Mouse (Mus musculus): ENCODE results near the gene Flii. TPM values are rescaled to one million over a fixed set of nuclear protein-coding genes. Genes with fewer than 3 reads are reported as not detected.

Gene Flii
- polyA plus RNA-seq, 1 experiment from 2014 or later, result 63.8 TPM

DNA sequence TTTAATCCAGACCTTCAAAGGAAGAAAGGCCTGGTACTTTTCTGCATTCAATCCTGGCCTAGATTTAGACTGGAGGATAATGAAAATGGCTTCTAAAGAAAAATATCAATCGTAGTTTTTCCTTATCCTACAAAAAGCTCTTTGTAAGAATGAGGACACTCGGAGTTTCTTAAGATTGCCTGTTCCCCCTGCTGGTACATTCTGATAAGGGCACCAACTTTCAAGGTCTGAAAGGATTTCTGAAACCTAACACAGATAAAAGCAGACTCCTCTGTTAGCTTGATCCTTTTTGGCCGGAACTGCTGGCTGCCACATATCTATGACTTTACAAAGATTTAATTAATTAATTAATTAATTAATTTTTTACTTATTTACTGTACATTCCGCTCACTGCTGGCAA lies 39.9 kb upstream of the Flii start:
- Histone ChIP-seq H3K4me2 (ENCODE audit: low read length) (no peak overlapping the region), H3K27ac (replicated peaks; ENCODE audit: low read depth, low read length) (no peak overlapping the region), H3K4me1 (ENCODE audit: control insufficient read depth, insufficient read depth, low read length) (no peaks in the 10 kb centered on the region), H3K4me3 (replicated peaks; ENCODE audit: low read depth, low read length) (no peak overlapping the region), H3K27me3 (ENCODE audit: control insufficient read depth, insufficient read depth, low read length) (no peaks in the 10 kb centered on the region), H3K9me3 (ENCODE audit: control insufficient read depth, low read length) (no peaks in the 10 kb centered on the region), H3K9ac (replicated peaks; ENCODE audit: low read length) (no peak overlapping the region), H3K36me3 (ENCODE audit: control insufficient read depth, insufficient read depth, low read length) (peaks cover 3% of the 10 kb centered on the region; the same call in 1 of the 2 replicates)
- no peak for DNase-seq
- 87% methylated on average over 4 of the region's 4 CpGs for WGBS
- no peak for ATAC-seq (ENCODE audit: low FRiP score, low TSS enrichment)

GRCm38 (mm10) chr11:60761681-60762080 lies 34.6 kb upstream of the Flii start:
- H3K9ac ChIP-seq (replicated peaks; ENCODE audit: low read length), result no peak overlapping the region
- H3K4me3 ChIP-seq (replicated peaks; ENCODE audit: low read depth, low read length), result no peak overlapping the region
- WGBS, result 93% methylated on average over 3 of the region's 3 CpGs
- no peak overlapping the region for H3K4me2 ChIP-seq (ENCODE audit: low read length)
- DNase-seq (no peak), ATAC-seq (ENCODE audit: low FRiP score, low TSS enrichment) (no peak)
- H3K9me3 ChIP-seq (ENCODE audit: control insufficient read depth, low read length), result no peaks in the 10 kb centered on the region
- no peaks in the 10 kb centered on the region for H3K4me1 ChIP-seq (ENCODE audit: control insufficient read depth, insufficient read depth, low read length)
- H3K27me3 ChIP-seq (ENCODE audit: control insufficient read depth, insufficient read depth, low read length), result no peaks in the 10 kb centered on the region
- H3K27ac ChIP-seq (replicated peaks; ENCODE audit: low read depth, low read length), result no peak overlapping the region
- H3K36me3 ChIP-seq (ENCODE audit: control insufficient read depth, insufficient read depth, low read length), result peaks cover 32% of the 10 kb centered on the region

- H3K4me3 ChIP-seq (replicated peaks; ENCODE audit: low read depth, low read length), result no peak overlapping the region
- H3K9me3 ChIP-seq (ENCODE audit: control insufficient read depth, low read length), result no peaks in the 10 kb centered on the region
- H3K9ac ChIP-seq (replicated peaks; ENCODE audit: low read length), result no peak overlapping the region
- H3K27me3 ChIP-seq (ENCODE audit: control insufficient read depth, insufficient read depth, low read length), result no peaks in the 10 kb centered on the region
- WGBS, result 97% methylated on average over 7 of the region's 7 CpGs
- no peaks in the 10 kb centered on the region for H3K4me1 ChIP-seq (ENCODE audit: control insufficient read depth, insufficient read depth, low read length)
- no peak for DNase-seq
- no peak for ATAC-seq (ENCODE audit: low FRiP score, low TSS enrichment)
- H3K27ac ChIP-seq (replicated peaks; ENCODE audit: low read depth, low read length), result no peak overlapping the region
- H3K36me3 ChIP-seq (ENCODE audit: control insufficient read depth, insufficient read depth, low read length), result peaks cover 68% of the 10 kb centered on the region
- H3K4me2 ChIP-seq (ENCODE audit: low read length), result no peak overlapping the region
Measured at GRCm38 (mm10) chr11:60755570-60755969, 28.5 kb upstream of the Flii start.

DNA sequence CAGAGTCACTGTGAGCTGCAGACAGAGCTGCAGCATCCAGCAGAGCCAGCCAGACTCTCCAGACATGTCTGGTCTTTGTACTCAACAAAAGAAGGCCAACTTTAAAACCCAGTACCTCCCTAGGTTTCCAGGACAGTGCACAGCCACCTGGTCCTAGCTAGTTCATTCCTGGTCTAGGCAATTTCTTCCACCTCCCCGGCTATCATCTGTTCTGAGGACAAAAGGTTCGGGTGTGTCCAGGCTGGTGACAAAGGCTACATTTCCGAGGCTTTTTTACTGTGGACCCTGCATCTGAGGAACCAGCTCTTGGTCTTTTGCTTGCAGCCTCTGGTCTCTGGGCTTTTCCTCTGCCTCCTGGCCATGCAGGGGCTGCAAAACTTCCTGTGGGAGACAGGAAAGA lies 13.3 kb upstream of the Flii start:
- ATAC-seq (ENCODE audit: low FRiP score, low TSS enrichment) (no peak), DNase-seq (no peak)
- H3K36me3 ChIP-seq (ENCODE audit: control insufficient read depth, insufficient read depth, low read length), result peaks cover 60% of the 10 kb centered on the region
- no peaks in the 10 kb centered on the region for H3K4me1 ChIP-seq (ENCODE audit: control insufficient read depth, insufficient read depth, low read length)
- WGBS, result 80% methylated on average over 3 of the region's 3 CpGs
- H3K9me3 ChIP-seq (ENCODE audit: control insufficient read depth, low read length), result no peaks in the 10 kb centered on the region
- H3K27ac ChIP-seq (replicated peaks; ENCODE audit: low read depth, low read length), result no peak overlapping the region
- H3K9ac ChIP-seq (replicated peaks; ENCODE audit: low read length), result no peak overlapping the region
- H3K4me3 ChIP-seq (replicated peaks; ENCODE audit: low read depth, low read length), result no peak overlapping the region
- H3K4me2 ChIP-seq (ENCODE audit: low read length), result no peak overlapping the region
- H3K27me3 ChIP-seq (ENCODE audit: control insufficient read depth, insufficient read depth, low read length), result no peaks in the 10 kb centered on the region

DNA sequence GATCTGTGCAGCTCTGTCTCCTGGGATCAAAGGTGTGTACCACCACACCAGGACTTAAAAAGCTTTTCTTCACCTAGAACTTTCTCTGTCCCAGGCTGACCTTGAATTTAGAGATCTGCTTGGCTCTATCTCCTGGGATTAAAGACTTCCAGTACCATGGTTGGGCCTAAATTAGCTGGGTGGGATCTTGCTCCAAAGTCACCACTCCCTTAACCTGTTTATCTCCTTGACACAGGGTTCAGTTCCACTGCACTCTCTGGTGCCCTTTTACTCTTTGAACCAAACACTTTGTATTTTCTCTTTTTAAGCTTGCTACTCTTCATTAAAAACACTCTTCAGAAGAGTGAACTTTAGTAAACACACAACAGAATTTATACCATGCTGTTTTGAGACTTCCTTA lies 10.4 kb upstream of the Flii start:
- Histone ChIP-seq H3K9me3 (ENCODE audit: control insufficient read depth, low read length) (no peaks in the 10 kb centered on the region), H3K4me2 (ENCODE audit: low read length) (no peak overlapping the region), H3K4me1 (ENCODE audit: control insufficient read depth, insufficient read depth, low read length) (no peaks in the 10 kb centered on the region), H3K36me3 (ENCODE audit: control insufficient read depth, insufficient read depth, low read length) (peaks cover 41% of the 10 kb centered on the region), H3K27me3 (ENCODE audit: control insufficient read depth, insufficient read depth, low read length) (no peaks in the 10 kb centered on the region), H3K27ac (replicated peaks; ENCODE audit: low read depth, low read length) (no peak overlapping the region), H3K9ac (replicated peaks; ENCODE audit: low read length) (no peak overlapping the region), H3K4me3 (replicated peaks; ENCODE audit: low read depth, low read length) (no peak overlapping the region)
- DNase-seq (no peak), ATAC-seq (ENCODE audit: low FRiP score, low TSS enrichment) (no peak)

GRCm38 (mm10) chr11:60736491-60736890 lies 9.4 kb upstream of the Flii start:
- no peak overlapping the region for H3K9ac ChIP-seq (replicated peaks; ENCODE audit: low read length)
- no peak for ATAC-seq (ENCODE audit: low FRiP score, low TSS enrichment)
- no peak for DNase-seq
- H3K36me3 ChIP-seq (ENCODE audit: control insufficient read depth, insufficient read depth, low read length), result peaks cover 38% of the 10 kb centered on the region
- no peaks in the 10 kb centered on the region for H3K9me3 ChIP-seq (ENCODE audit: control insufficient read depth, low read length)
- WGBS, result 88% methylated on average over 3 of the region's 3 CpGs
- H3K4me1 ChIP-seq (ENCODE audit: control insufficient read depth, insufficient read depth, low read length), result no peaks in the 10 kb centered on the region
- no peak overlapping the region for H3K27ac ChIP-seq (replicated peaks; ENCODE audit: low read depth, low read length)
- no peak overlapping the region for H3K4me3 ChIP-seq (replicated peaks; ENCODE audit: low read depth, low read length)
- no peak overlapping the region for H3K4me2 ChIP-seq (ENCODE audit: low read length)
- no peaks in the 10 kb centered on the region for H3K27me3 ChIP-seq (ENCODE audit: control insufficient read depth, insufficient read depth, low read length)

DNA sequence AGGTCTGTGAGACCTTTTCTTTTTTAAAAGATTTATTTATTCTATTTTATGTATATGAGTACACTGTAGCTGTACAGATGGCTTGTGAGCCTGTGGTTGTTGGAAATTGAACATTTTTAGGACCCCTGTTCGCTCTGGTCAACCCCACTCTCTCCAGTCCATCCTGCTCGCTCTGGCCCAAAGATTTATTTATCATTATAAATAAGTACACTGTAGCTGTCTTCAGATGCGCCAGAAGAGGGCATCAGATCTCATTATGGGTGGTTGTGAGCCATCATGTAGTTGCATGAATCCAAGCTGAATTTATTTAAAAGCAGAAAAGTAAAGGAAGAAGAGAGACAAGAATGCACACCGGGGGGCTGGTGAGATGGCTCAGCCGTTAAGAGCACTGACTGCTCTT lies 8.1 kb upstream of the Flii start:
- H3K4me2 ChIP-seq (ENCODE audit: low read length), result no peak overlapping the region
- WGBS, result 76% methylated on average over 5 of the region's 5 CpGs
- no peak overlapping the region for H3K4me3 ChIP-seq (replicated peaks; ENCODE audit: low read depth, low read length)
- peaks cover 36% of the 10 kb centered on the region for H3K36me3 ChIP-seq (ENCODE audit: control insufficient read depth, insufficient read depth, low read length)
- no peaks in the 10 kb centered on the region for H3K4me1 ChIP-seq (ENCODE audit: control insufficient read depth, insufficient read depth, low read length)
- ATAC-seq (ENCODE audit: low FRiP score, low TSS enrichment) (no peak), DNase-seq (no peak)
- no peaks in the 10 kb centered on the region for H3K27me3 ChIP-seq (ENCODE audit: control insufficient read depth, insufficient read depth, low read length)
- H3K9me3 ChIP-seq (ENCODE audit: control insufficient read depth, low read length), result no peaks in the 10 kb centered on the region
- no peak overlapping the region for H3K27ac ChIP-seq (replicated peaks; ENCODE audit: low read depth, low read length)
- no peak overlapping the region for H3K9ac ChIP-seq (replicated peaks; ENCODE audit: low read length)

DNA sequence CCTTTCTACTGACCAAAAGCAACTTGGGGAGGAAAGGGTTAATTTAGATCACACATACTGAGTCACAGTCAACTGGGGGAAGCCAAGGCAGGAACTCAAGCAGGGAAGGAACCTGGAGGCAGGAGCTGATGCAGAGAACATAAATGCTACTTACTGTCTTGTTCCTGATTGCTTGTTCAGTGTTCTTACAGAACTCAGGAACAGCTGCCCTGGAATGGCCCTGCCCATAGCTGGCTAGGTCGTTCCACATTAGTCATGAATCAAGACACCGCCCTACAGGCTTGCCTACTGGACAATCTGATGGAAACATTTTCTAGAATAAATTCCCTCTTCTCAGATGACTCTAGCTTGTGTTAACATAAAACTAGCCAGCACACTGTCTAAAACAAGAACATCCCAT lies 7.1 kb upstream of the Flii start:
- ATAC-seq (ENCODE audit: low FRiP score, low TSS enrichment) (no peak), DNase-seq (no peak)
- H3K4me2 ChIP-seq (ENCODE audit: low read length), result no peak overlapping the region
- H3K4me1 ChIP-seq (ENCODE audit: control insufficient read depth, insufficient read depth, low read length), result peaks cover 1% of the 10 kb centered on the region; the same call in 1 of the 2 replicates
- no peak overlapping the region for H3K9ac ChIP-seq (replicated peaks; ENCODE audit: low read length)
- H3K9me3 ChIP-seq (ENCODE audit: control insufficient read depth, low read length), result no peaks in the 10 kb centered on the region
- H3K36me3 ChIP-seq (ENCODE audit: control insufficient read depth, insufficient read depth, low read length), result peaks cover 28% of the 10 kb centered on the region
- no peaks in the 10 kb centered on the region for H3K27me3 ChIP-seq (ENCODE audit: control insufficient read depth, insufficient read depth, low read length)
- H3K4me3 ChIP-seq (replicated peaks; ENCODE audit: low read depth, low read length), result no peak overlapping the region
- 91% methylated on average over 2 of the region's 2 CpGs for WGBS
- H3K27ac ChIP-seq (replicated peaks; ENCODE audit: low read depth, low read length), result no peak overlapping the region

- Histone ChIP-seq H3K27me3 (ENCODE audit: control insufficient read depth, insufficient read depth, low read length) (no peaks in the 10 kb centered on the region), H3K4me2 (ENCODE audit: low read length) (no peak overlapping the region), H3K9ac (replicated peaks; ENCODE audit: low read length) (no peak overlapping the region), H3K4me1 (ENCODE audit: control insufficient read depth, insufficient read depth, low read length) (peaks cover 18% of the 10 kb centered on the region; the same call in 1 of the 2 replicates), H3K36me3 (ENCODE audit: control insufficient read depth, insufficient read depth, low read length) (peaks cover 28% of the 10 kb centered on the region), H3K9me3 (ENCODE audit: control insufficient read depth, low read length) (no peaks in the 10 kb centered on the region), H3K4me3 (replicated peaks; ENCODE audit: low read depth, low read length) (no peak overlapping the region), H3K27ac (replicated peaks; ENCODE audit: low read depth, low read length) (no peak overlapping the region)
- no peak for ATAC-seq (ENCODE audit: low FRiP score, low TSS enrichment)
- no peak for DNase-seq
- whole genome bisulfite sequencing, result 95% methylated on average over 14 of the region's 14 CpGs
Measured at GRCm38 (mm10) chr11:60731251-60731650, 4.2 kb upstream of the Flii start.

Data from midbrain, embryonic 14.5 days (tissue).